Mouse (Mus musculus) ES-E14 (cell line): Measurements from ENCODE around the gene Zfp217. TPM values are rescaled to one million over a fixed set of nuclear protein-coding genes. Genes with fewer than 3 reads are reported as not detected.

ENCODE experiments used
- DNase-seq: peaks from one replicate; pipeline ENCODE4 v3.0.0-alpha.2; 2013; ENCODE audit warnings: low read depth, low spot score
- H3K27ac ChIP-seq: 2 replicates; pipeline ENCODE4 v1.5.1; 2012; ENCODE audit warnings: low read depth, mild to moderate bottlenecking, low read length, moderate library complexity, mixed read lengths; ENCODE audit not compliant: poor library complexity, insufficient read depth, severe bottlenecking
- H3K36me3 ChIP-seq: 2 replicates; pipeline ENCODE4 v1.6.1; 2012; ENCODE audit warnings: mild to moderate bottlenecking, low read length, moderate library complexity, mixed read lengths; ENCODE audit not compliant: control insufficient read depth, poor library complexity, insufficient read depth, severe bottlenecking
- H3K4me1 ChIP-seq, 2 experiments: fragments of 150-350 bp in 1 of 2; sonication (generic) in 1 of 2; 2 replicates each; pipeline ENCODE4 v1.6.1; 2012; ENCODE audit warnings: low read length in 2 of 2, mild to moderate bottlenecking in 1 of 2, mixed read lengths in 1 of 2; ENCODE audit not compliant: control insufficient read depth in 2 of 2, insufficient read depth in 2 of 2, poor library complexity in 1 of 2
- H3K4me3 ChIP-seq, 2 experiments: fragments of 150-350 bp in 1 of 2; sonication (generic) in 1 of 2; 2 replicates each; pipeline ENCODE4 v1.5.1; 2012; ENCODE audit warnings: low read length in 2 of 2, low read depth in 1 of 2, mild to moderate bottlenecking in 1 of 2, mixed read lengths in 1 of 2; ENCODE audit not compliant: insufficient read depth in 1 of 2, poor library complexity in 1 of 2, severe bottlenecking in 1 of 2
- H3K9ac ChIP-seq: 2 replicates; pipeline ENCODE4 v1.6.1; 2012; ENCODE audit warnings: low read depth, mild to moderate bottlenecking, low read length, mixed read lengths; ENCODE audit not compliant: poor library complexity, insufficient read depth, severe bottlenecking
- H3K9me3 ChIP-seq: fragments of 150-350 bp; sonication (generic); 2 replicates; pipeline ENCODE4 v1.6.1; 2012; ENCODE audit warnings: low read depth, mild to moderate bottlenecking, low read length; ENCODE audit not compliant: control insufficient read depth, insufficient read depth
- CHD2 ChIP-seq: IDR thresholded peaks from 2 replicates; pipeline ENCODE4 v1.6.1; 2014; ENCODE audit warnings: mild to moderate bottlenecking, low read depth, low read length, inconsistent platforms
- HCFC1 ChIP-seq: IDR thresholded peaks from 2 replicates; pipeline ENCODE4 v1.6.1; 2012; ENCODE audit warnings: low read length, inconsistent platforms, borderline replicate concordance; ENCODE audit not compliant: insufficient read depth
- MAFK ChIP-seq: IDR thresholded peaks from 2 replicates; pipeline ENCODE4 v1.6.1; 2014; ENCODE audit warnings: mild to moderate bottlenecking, low read depth, low read length, inconsistent platforms; ENCODE audit not compliant: insufficient read depth
- ZC3H11A ChIP-seq: IDR thresholded peaks from 2 replicates; pipeline ENCODE4 v1.6.1; 2012; ENCODE audit warnings: low read depth, mild to moderate bottlenecking, inconsistent platforms, low read length, borderline replicate concordance
- ZNF384 ChIP-seq: IDR thresholded peaks from 2 replicates; pipeline ENCODE4 v1.6.1; 2012; ENCODE audit warnings: low read depth, low read length, inconsistent platforms
- in situ Hi-C, 2 experiments: fragments of 600-800 bp; cut with MboI; formaldehyde crosslinking; loops; one replicate each; pipeline ENCODE4 v1.15.1; 2025; ENCODE audit warnings: low sequenced_read_pairs in 2 of 2, inconsistent platforms in 1 of 2; ENCODE audit not compliant: unreplicated experiment in 2 of 2
- total RNA-seq: library from RNA; depleted of rRNA; stranded (reverse); fragments of 300-350 nt; gene quantifications from 2 replicates; pipeline ENCODE4 v1.2.3, GENCODE M21; 2012

The Zfp217 gene
- total RNA-seq, 1 experiment: 23.2 TPM

DNA sequence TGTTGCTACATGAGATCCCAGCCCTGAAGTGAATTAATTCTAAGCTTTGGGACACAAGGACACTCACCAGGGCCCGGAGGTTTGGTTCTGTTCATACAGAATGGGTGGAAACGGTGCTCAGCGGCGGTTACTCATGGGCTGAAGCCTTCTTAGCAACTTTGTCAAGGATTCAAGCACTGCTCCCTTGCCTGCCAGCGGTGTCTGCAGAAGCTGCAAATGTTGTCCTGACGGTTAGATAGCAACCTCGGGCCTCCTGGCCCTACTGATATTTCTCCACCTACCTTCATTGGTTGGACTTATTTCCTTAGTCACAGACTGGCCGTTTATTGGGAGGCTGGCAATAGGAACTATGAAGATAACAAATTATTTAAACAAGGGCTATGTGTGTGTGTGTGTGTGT lies 3.6 kb upstream of the Zfp217 start:
- DNase-seq: no peak
- Histone ChIP-seq H3K36me3 (no peaks in the 10 kb centered on the region), H3K9ac (no peak overlapping the region), H3K4me3 (no peak overlapping the region), H3K9me3 (no peaks in the 10 kb centered on the region), H3K27ac (no peak overlapping the region), H3K4me1 (peaks cover 2 to 6% of the 10 kb centered on the region in 2 experiments; a peak in 3 of 4 replicates)
- in situ Hi-C loops: no loop called here
- TF ChIP-seq ZNF384 (no peak), MAFK (no peak), CHD2 (no peak), HCFC1 (no peak), ZC3H11A (no peak)

GRCm38 (mm10) chr2:170148828-170149227 lies 925 bp upstream of the Zfp217 start:
- in situ Hi-C loops: no loop called here
- H3K4me1 ChIP-seq: peaks cover 2% of the 10 kb centered on the region in 2 experiments; a peak in 2 of 4 replicates
- H3K36me3 ChIP-seq: no peaks in the 10 kb centered on the region
- H3K9ac ChIP-seq: no peak overlapping the region
- H3K9me3 ChIP-seq: no peaks in the 10 kb centered on the region
- H3K27ac ChIP-seq: no peak overlapping the region
- DNase-seq: no peak
- H3K4me3 ChIP-seq: no peak overlapping the region
- no peak for TF ChIP-seq HCFC1
- TF ChIP-seq ZC3H11A: no peak
- no peak for TF ChIP-seq ZNF384
- TF ChIP-seq MAFK: no peak
- TF ChIP-seq CHD2: no peak

DNA sequence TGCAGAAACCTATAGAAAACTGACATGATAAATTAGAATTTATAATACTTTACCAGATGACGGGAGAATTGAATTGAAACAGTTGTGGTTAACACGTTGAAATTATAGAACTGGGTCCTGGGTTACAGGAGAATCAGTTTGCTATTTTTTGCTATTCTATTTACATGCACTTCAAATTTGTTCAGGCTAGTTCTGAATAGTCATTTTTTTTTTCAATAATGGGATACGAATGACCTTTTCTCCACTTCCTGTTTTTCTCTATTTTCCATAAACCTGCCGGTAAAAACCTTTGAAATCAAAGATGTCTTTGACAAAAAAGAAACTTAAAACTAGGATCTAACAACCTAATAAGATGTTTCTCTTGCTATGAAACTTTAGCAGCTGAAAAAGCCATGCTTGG lies 733 bp downstream of the Zfp217 start:
- Histone ChIP-seq H3K4me1 (peaks cover under 1 to 2% of the 10 kb centered on the region in 2 experiments; a peak in 3 of 4 replicates), H3K4me3 (no peak overlapping the region), H3K9ac (no peak overlapping the region), H3K27ac (no peak overlapping the region), H3K9me3 (no peaks in the 10 kb centered on the region), H3K36me3 (no peaks in the 10 kb centered on the region)
- in situ Hi-C loops: no loop called here
- no peak for DNase-seq
- no peak for TF ChIP-seq ZC3H11A
- no peak for TF ChIP-seq ZNF384
- no peak for TF ChIP-seq HCFC1
- TF ChIP-seq MAFK: no peak
- TF ChIP-seq CHD2: no peak

- H3K9ac ChIP-seq: no peak overlapping the region
- H3K4me3 ChIP-seq: no peak overlapping the region
- in situ Hi-C loops: no loop called here
- no peak for DNase-seq
- no peaks in the 10 kb centered on the region for H3K9me3 ChIP-seq
- no peak overlapping the region for H3K27ac ChIP-seq
- TF ChIP-seq CHD2: no peak
- TF ChIP-seq ZNF384: no peak
- TF ChIP-seq HCFC1: no peak
- TF ChIP-seq MAFK: no peak
- no peak for TF ChIP-seq ZC3H11A
- H3K36me3 ChIP-seq: no peaks in the 10 kb centered on the region
- peaks cover 3 to 4% of the 10 kb centered on the region in 2 experiments; a peak in 3 of 4 replicates for H3K4me1 ChIP-seq
Measured at GRCm38 (mm10) chr2:170144343-170144742, 3.6 kb downstream of the Zfp217 start.

DNA sequence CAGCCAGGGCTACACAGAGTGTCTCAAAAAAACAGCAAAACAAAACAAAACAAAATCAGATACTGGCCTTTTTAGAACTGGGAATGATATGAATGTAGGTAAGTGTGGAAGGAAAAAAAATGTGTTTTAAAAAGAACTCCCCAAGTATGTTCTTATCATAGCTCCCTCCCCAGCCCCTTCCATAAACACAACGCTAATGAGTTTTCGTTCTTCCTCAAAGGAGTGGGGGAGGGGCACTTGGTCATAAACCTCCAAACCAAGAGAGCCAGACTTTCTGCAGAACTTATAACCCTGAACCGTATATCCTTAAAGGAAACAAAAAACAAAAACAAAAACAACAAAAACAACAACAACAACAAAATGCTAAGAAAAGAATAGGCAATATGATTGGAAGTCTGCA lies 4.0 kb downstream of the Zfp217 start:
- Histone ChIP-seq H3K27ac (no peak overlapping the region), H3K4me1 (peaks cover 4 to 5% of the 10 kb centered on the region in 2 experiments; a peak in 3 of 4 replicates), H3K9me3 (no peaks in the 10 kb centered on the region), H3K9ac (no peak overlapping the region), H3K4me3 (no peak overlapping the region), H3K36me3 (no peaks in the 10 kb centered on the region)
- in situ Hi-C loops: no loop called here
- TF ChIP-seq HCFC1 (no peak), MAFK (no peak), ZC3H11A (no peak), CHD2 (no peak), ZNF384 (no peak)
- DNase-seq: no peak
